ENCODE assay signal across 22 mouse cellular contexts in the genomic region with DNA sequence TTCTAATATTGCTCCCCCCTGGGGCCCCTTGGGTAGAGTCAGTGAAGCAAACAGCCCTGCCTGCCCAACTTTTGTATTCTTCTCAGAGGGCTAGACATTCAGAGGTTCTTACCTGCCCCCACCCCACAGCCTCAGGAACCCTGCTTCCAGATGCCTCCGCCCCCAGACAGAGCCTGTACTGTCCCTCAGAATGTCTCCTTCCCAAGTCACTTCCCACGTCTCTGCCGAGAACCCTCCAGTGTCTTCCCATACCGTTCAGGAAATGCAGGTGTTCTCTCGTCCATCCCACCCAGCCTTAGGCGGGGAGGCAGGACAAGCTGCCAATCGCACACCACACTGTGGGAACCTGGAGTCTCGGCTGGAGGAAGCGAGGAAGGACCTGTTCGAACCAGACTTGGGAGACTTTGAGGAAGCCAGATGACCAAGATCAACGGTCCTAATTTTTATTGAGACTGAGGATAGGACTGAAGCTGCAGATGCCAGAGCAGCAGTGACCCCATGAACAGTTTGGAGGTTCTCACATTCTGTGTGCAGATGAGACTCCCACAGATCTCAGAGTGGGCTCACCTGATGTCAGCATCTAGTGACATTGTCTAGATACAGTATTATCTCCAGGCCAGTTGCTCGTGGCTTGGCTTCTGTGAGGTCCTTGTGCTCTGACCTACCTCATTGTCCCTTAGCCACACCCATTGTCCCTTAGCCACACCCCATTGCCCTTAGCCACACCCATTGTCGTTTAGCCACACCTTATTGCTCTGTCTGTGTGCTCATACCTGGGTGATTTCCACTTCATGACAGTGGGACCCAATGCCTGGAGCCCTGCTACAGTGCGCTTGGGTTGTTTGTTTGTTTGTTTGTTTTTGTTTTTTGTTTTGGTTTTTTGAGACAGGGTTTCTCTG. TPM values are rescaled to one million over a fixed set of nuclear protein-coding genes. Genes with fewer than 3 reads are reported as not detected.
"Had no signal": no experiment of that assay in that cellular context is flagged by ENCODE, and none has a peak within 500 bp of the region (broad histone marks: within the 10 kb centered on the region; RNA-seq: fewer than 3 reads in every experiment).

No protein-coding gene starts in this region.

- H3K9ac ChIP-seq: liver, embryonic 15.5 days; midbrain, embryonic 13.5 days; neural tube, embryonic 13.5 days had no signal

- H3K27ac ChIP-seq: layer of hippocampus, adult 2 months; liver, embryonic 15.5 days; midbrain, embryonic 10.5 days; midbrain, embryonic 13.5 days; neural tube, embryonic 13.5 days had no signal

- H3K9me3 ChIP-seq: liver, embryonic 15.5 days; midbrain, embryonic 10.5 days; neural tube, embryonic 13.5 days had no signal

- ATAC-seq: midbrain, embryonic 13.5 days; midbrain, embryonic 16.5 days had no signal

- DNase-seq: kidney, adult 11 months; kidney, adult 8-10 months; kidney, postnatal 14 days; layer of hippocampus, adult 9-11 months; lung, adult 2 months; lung, postnatal 14 days; lung, postnatal 4 days; retina, postnatal 1 day; right cerebral cortex, postnatal 25 days; spleen, adult 18-20 months; thymus, adult 2 months; thymus, postnatal 14 days; thymus, postnatal 4 days had no signal

- H3K36me3 ChIP-seq: liver, embryonic 15.5 days; midbrain, embryonic 10.5 days; midbrain, embryonic 13.5 days; neural tube, embryonic 13.5 days had no signal

- H3K4me3 ChIP-seq: layer of hippocampus, adult 2 months; liver, embryonic 15.5 days; midbrain, embryonic 10.5 days; midbrain, embryonic 13.5 days; myocyte; neural tube, embryonic 13.5 days had no signal

RNA-seq across cellular contexts. Expression of a gene that starts 21.2 kb away (rescaled TPM):
- total RNA-seq: megakaryocyte, adult 5-6 weeks; neutrophil, adult 5-6 weeks had no signal
